Mouse (Mus musculus): ENCODE measurements around the gene Gpr15. TPM values are rescaled to one million over a fixed set of nuclear protein-coding genes. Genes with fewer than 3 reads are reported as not detected.

Gpr15 gene
- polyA plus RNA-seq, 1 experiment = not detected

GRCm38 (mm10) chr16:58673811-58674410, 45.0 kb downstream of the Gpr15 start:
- TF ChIP-seq POLR2A (IDR thresholded peaks at IDR 0.05; ENCODE audit: borderline replicate concordance, control insufficient read depth, low read depth, low read length) (no peak), CTCF (IDR thresholded peaks at IDR 0.05; ENCODE audit: control insufficient read depth, insufficient read depth, low read length) (no peak)
- no peak overlapping the region for H3K4me3 ChIP-seq (replicated peaks; ENCODE audit: control insufficient read depth, low read depth, low read length)
- WGBS = 94% methylated on average over 15 of the region's 15 CpGs
- H3K27ac ChIP-seq (ENCODE audit: control insufficient read depth, insufficient read depth, low read depth, low read length, poor library complexity) = no peak overlapping the region
- no peaks in the 10 kb centered on the region; the same call in 1 of the 2 replicates for H3K4me1 ChIP-seq (ENCODE audit: control insufficient read depth, insufficient read depth, low read length)

DNA sequence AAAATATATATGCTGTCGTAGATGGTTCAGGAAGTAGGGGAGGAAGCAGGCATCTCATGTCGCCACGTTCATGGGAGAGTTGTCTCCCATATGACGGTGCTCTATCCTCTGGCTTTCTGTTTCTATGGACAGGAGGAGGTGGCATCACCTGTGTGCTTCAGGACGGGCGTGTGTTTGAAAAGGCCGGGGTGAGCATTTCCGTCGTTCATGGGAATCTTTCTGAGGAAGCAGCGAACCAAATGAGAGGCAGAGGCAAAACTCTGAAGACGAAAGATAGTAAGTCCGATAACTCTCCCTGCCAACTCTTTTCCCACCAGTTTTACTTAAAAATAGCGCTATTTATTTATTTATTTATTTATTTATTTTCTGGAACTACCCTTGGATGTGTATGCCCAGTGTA, 46.5 kb downstream of the Gpr15 start:
- no peak for TF ChIP-seq POLR2A (IDR thresholded peaks at IDR 0.05; ENCODE audit: borderline replicate concordance, control insufficient read depth, low read depth, low read length)
- TF ChIP-seq CTCF (IDR thresholded peaks at IDR 0.05; ENCODE audit: control insufficient read depth, insufficient read depth, low read length) = no peak
- H3K27ac ChIP-seq (ENCODE audit: control insufficient read depth, insufficient read depth, low read depth, low read length, poor library complexity) = no peak overlapping the region
- H3K4me1 ChIP-seq (ENCODE audit: control insufficient read depth, insufficient read depth, low read length) = peaks cover 1% of the 10 kb centered on the region; the same call in 1 of the 2 replicates
- H3K4me3 ChIP-seq (replicated peaks; ENCODE audit: control insufficient read depth, low read depth, low read length) = peak overlapping the region; percentile 69
- 84% methylated on average over 13 of the region's 13 CpGs for WGBS

GRCm38 (mm10) chr16:58671212-58671985, 47.5 kb downstream of the Gpr15 start:
- TF ChIP-seq POLR2A (IDR thresholded peaks at IDR 0.05; ENCODE audit: borderline replicate concordance, control insufficient read depth, low read depth, low read length) = no peak
- TF ChIP-seq CTCF (IDR thresholded peaks at IDR 0.05; ENCODE audit: control insufficient read depth, insufficient read depth, low read length) = no peak
- Histone ChIP-seq H3K27ac (ENCODE audit: control insufficient read depth, insufficient read depth, low read depth, low read length, poor library complexity) (no peak overlapping the region), H3K4me3 (replicated peaks; ENCODE audit: control insufficient read depth, low read depth, low read length) (peak overlapping the region; percentile 49), H3K4me1 (ENCODE audit: control insufficient read depth, insufficient read depth, low read length) (peaks cover 1% of the 10 kb centered on the region; the same call in 1 of the 2 replicates)
- 59% methylated on average over 8 of the region's 8 CpGs for WGBS

DNA sequence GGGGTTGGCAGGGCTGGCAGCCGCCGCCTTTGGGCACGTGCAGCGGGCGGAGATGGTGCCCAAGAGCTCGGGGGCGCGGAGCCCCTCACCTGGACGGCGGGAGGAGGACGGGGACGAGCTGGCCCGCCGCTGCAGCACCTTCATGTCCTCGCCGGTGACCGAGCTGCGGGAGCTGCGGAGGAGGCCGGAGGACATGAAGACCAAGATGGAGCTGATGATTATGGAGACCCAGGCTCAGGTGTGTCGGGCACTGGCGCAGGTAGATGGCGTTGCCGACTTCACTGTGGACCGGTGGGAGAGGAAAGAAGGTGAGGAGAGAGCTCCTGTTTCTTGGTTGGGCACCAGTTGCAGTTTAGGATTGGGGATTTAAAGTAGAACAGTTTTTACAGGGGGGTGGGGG, 48.2 kb downstream of the Gpr15 start:
- Histone ChIP-seq H3K27ac (ENCODE audit: control insufficient read depth, insufficient read depth, low read depth, low read length, poor library complexity) (peak overlapping the region; percentile 89), H3K4me1 (ENCODE audit: control insufficient read depth, insufficient read depth, low read length) (peaks cover 1% of the 10 kb centered on the region; the same call in 1 of the 2 replicates), H3K4me3 (replicated peaks; ENCODE audit: control insufficient read depth, low read depth, low read length) (peak overlapping the region; percentile 95)
- WGBS = under 1% methylated on average over 25 of the region's 25 CpGs
- no peak for TF ChIP-seq CTCF (IDR thresholded peaks at IDR 0.05; ENCODE audit: control insufficient read depth, insufficient read depth, low read length)
- no peak for TF ChIP-seq POLR2A (IDR thresholded peaks at IDR 0.05; ENCODE audit: borderline replicate concordance, control insufficient read depth, low read depth, low read length)

- Histone ChIP-seq H3K4me3 (replicated peaks; ENCODE audit: control insufficient read depth, low read depth, low read length) (peak within 1 kb of the TSS; percentile 95), H3K27ac (ENCODE audit: control insufficient read depth, insufficient read depth, low read depth, low read length, poor library complexity) (peak within 1 kb of the TSS; percentile 89), H3K4me1 (ENCODE audit: control insufficient read depth, insufficient read depth, low read length) (peaks cover 1% of the 10 kb centered on the region; the same call in 1 of the 2 replicates)
- TF ChIP-seq CTCF (IDR thresholded peaks at IDR 0.05; ENCODE audit: control insufficient read depth, insufficient read depth, low read length) (peak; percentile 1; the same call in 1 of the 2 replicates), POLR2A (IDR thresholded peaks at IDR 0.05; ENCODE audit: borderline replicate concordance, control insufficient read depth, low read depth, low read length) (peak; percentile 90; the same call in 1 of the 2 replicates)
- WGBS = 1% methylated on average over 51 of the region's 51 CpGs
Measured at GRCm38 (mm10) chr16:58669917-58670630, 48.8 kb downstream of the Gpr15 start, which contains the start of gene Cpox. Gene Cpox, plus strand, starts transcription at chr16:58670292.

DNA sequence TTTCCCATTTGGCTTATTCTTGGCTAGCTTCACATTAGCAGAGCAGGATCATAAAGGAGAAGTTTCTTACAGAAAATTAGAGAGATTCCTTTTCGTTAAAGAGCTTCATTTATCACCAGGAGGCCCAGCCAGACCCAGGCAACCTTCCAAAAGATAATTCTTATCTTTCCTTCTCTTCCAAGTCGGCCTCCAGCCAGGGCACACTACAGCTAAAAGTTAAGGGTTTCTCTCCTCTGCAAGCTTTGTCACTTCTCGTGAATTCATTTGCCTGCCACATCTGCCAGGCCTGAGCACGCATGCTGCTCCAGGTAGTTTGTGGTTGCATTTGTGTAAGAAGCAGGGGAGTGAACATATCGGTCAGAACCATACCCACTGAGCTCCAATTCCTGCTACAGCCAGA, 49.6 kb downstream of the Gpr15 start:
- Histone ChIP-seq H3K4me1 (ENCODE audit: control insufficient read depth, insufficient read depth, low read length) (peaks cover 1% of the 10 kb centered on the region; the same call in 1 of the 2 replicates), H3K27ac (ENCODE audit: control insufficient read depth, insufficient read depth, low read depth, low read length, poor library complexity) (peak overlapping the region; percentile 50), H3K4me3 (replicated peaks; ENCODE audit: control insufficient read depth, low read depth, low read length) (no peak overlapping the region)
- WGBS = 39% methylated on average over 5 of the region's 5 CpGs
- TF ChIP-seq CTCF (IDR thresholded peaks at IDR 0.05; ENCODE audit: control insufficient read depth, insufficient read depth, low read length) (no peak), POLR2A (IDR thresholded peaks at IDR 0.05; ENCODE audit: borderline replicate concordance, control insufficient read depth, low read depth, low read length) (no peak)

GRCm38 (mm10) chr16:58668586-58668985, 50.3 kb downstream of the Gpr15 start:
- no peak overlapping the region for H3K4me3 ChIP-seq (replicated peaks; ENCODE audit: control insufficient read depth, low read depth, low read length)
- H3K27ac ChIP-seq (ENCODE audit: control insufficient read depth, insufficient read depth, low read depth, low read length, poor library complexity) = no peak overlapping the region
- TF ChIP-seq CTCF (IDR thresholded peaks at IDR 0.05; ENCODE audit: control insufficient read depth, insufficient read depth, low read length) (no peak), POLR2A (IDR thresholded peaks at IDR 0.05; ENCODE audit: borderline replicate concordance, control insufficient read depth, low read depth, low read length) (no peak)
- H3K4me1 ChIP-seq (ENCODE audit: control insufficient read depth, insufficient read depth, low read length) = peaks cover 1% of the 10 kb centered on the region; the same call in 1 of the 2 replicates
- 76% methylated on average over 3 of the region's 3 CpGs for WGBS

Other genes with a start within 250 kb of the Gpr15 start
- gene St3gal6, start 194.8 kb downstream of the Gpr15 start, polyA plus RNA-seq (2011; ENCODE audit: insufficient read depth, insufficient read length, low replicate concordance, missing spikeins) = 34.9 and 49.0 TPM in 2 replicates
- not detected in 2 replicates for gene Gm813, start 102.1 kb downstream of the Gpr15 start, polyA plus RNA-seq (2011; ENCODE audit: insufficient read depth, insufficient read length, low replicate concordance, missing spikeins)
- gene E330017A01Rik, start 80.3 kb downstream of the Gpr15 start, polyA plus RNA-seq (2011; ENCODE audit: insufficient read depth, insufficient read length, low replicate concordance, missing spikeins) = not detected in 2 replicates
- gene Cpox, start 48.8 kb downstream of the Gpr15 start, polyA plus RNA-seq (2011; ENCODE audit: insufficient read depth, insufficient read length, low replicate concordance, missing spikeins) = 68.6 and 121 TPM in 2 replicates
- gene Cldnd1, start 8.8 kb upstream of the Gpr15 start, polyA plus RNA-seq (2011; ENCODE audit: insufficient read depth, insufficient read length, low replicate concordance, missing spikeins) = 5.3 and 5.4 TPM in 2 replicates
- gene Olfr172, start 44.1 kb upstream of the Gpr15 start, polyA plus RNA-seq (2011; ENCODE audit: insufficient read depth, insufficient read length, low replicate concordance, missing spikeins) = not detected in 2 replicates
- gene Olfr173, start 81.2 kb upstream of the Gpr15 start, polyA plus RNA-seq (2011; ENCODE audit: insufficient read depth, insufficient read length, low replicate concordance, missing spikeins) = not detected in 2 replicates
- gene Olfr175-ps1, start 107.7 kb upstream of the Gpr15 start, polyA plus RNA-seq (2011; ENCODE audit: insufficient read depth, insufficient read length, low replicate concordance, missing spikeins) = not detected in 2 replicates
- not detected in 2 replicates for gene Olfr177, start 155.7 kb upstream of the Gpr15 start, polyA plus RNA-seq (2011; ENCODE audit: insufficient read depth, insufficient read length, low replicate concordance, missing spikeins)
- not detected in 2 replicates for gene Olfr178, start 173.0 kb upstream of the Gpr15 start, polyA plus RNA-seq (2011; ENCODE audit: insufficient read depth, insufficient read length, low replicate concordance, missing spikeins)
- not detected in 2 replicates for gene Olfr181, start 209.7 kb upstream of the Gpr15 start, polyA plus RNA-seq (2011; ENCODE audit: insufficient read depth, insufficient read length, low replicate concordance, missing spikeins)
- not detected in 2 replicates for gene Olfr180, start 210.3 kb upstream of the Gpr15 start, polyA plus RNA-seq (2011; ENCODE audit: insufficient read depth, insufficient read length, low replicate concordance, missing spikeins)